Mouse (Mus musculus) neural tube, embryonic 11.5 days (tissue): ENCODE results near the gene Acsl4. TPM values are rescaled to one million over a fixed set of nuclear protein-coding genes. Genes with fewer than 3 reads are reported as not detected.

ENCODE experiments used
- ATAC-seq: fragments of 200-750 bp; cut with Nextera tagmentation; 2 replicates; pipeline ENCODE4 v1.8.0; 2017; ENCODE audit warnings: moderate number of reproducible peaks, mild to moderate bottlenecking, moderate TSS enrichment, moderate library complexity; ENCODE audit not compliant: insufficient read depth, low FRiP score, low TSS enrichment
- DNase-seq: peaks from one replicate; pipeline ENCODE4 v3.0.0-alpha.2; 2015; ENCODE audit warnings: low spot score
- H3K27ac ChIP-seq: fragments of 300-500 bp; sonication (generic); 2 replicates; pipeline ENCODE4 v1.5.1; 2014; ENCODE audit warnings: low read depth, mild to moderate bottlenecking, low read length
- H3K27me3 ChIP-seq: fragments of 300-500 bp; sonication (generic); 2 replicates; pipeline ENCODE4 v1.6.1; 2014; ENCODE audit warnings: mild to moderate bottlenecking, low read length, mixed read lengths; ENCODE audit not compliant: control insufficient read depth, insufficient read depth
- H3K36me3 ChIP-seq: fragments of 300-500 bp; sonication (generic); 2 replicates; pipeline ENCODE4 v1.6.1; 2014; ENCODE audit warnings: mild to moderate bottlenecking, low read length, moderate library complexity, mixed read lengths; ENCODE audit not compliant: control insufficient read depth, insufficient read depth
- H3K4me1 ChIP-seq: fragments of 300-500 bp; sonication (generic); 2 replicates; pipeline ENCODE4 v1.6.1; 2014; ENCODE audit warnings: low read length, mixed read lengths; ENCODE audit not compliant: control insufficient read depth, insufficient read depth
- H3K4me2 ChIP-seq: fragments of 300-500 bp; sonication (generic); 2 replicates; pipeline ENCODE4 v1.6.1; 2014; ENCODE audit warnings: low read depth, mild to moderate bottlenecking, moderate library complexity
- H3K4me3 ChIP-seq: fragments of 300-500 bp; sonication (generic); 2 replicates; pipeline ENCODE4 v1.5.1; 2014; ENCODE audit warnings: low read depth, low read length
- H3K9ac ChIP-seq: fragments of 300-500 bp; sonication (generic); 2 replicates; pipeline ENCODE4 v1.6.1; 2014; ENCODE audit warnings: mild to moderate bottlenecking, low read length
- H3K9me3 ChIP-seq: fragments of 300-500 bp; sonication (generic); 2 replicates; pipeline ENCODE4 v1.6.1; 2016; ENCODE audit warnings: low read length; ENCODE audit not compliant: control insufficient read depth
- WGBS: fragments of 180-500 bp; shearing (Covaris S2); extraction: QIAGEN DNeasy Blood & Tissue Kit; methylation state at CpG from one replicate; pipeline ENCODE4 v1.1.7; 2014; 5-methylcytosine and 5-hydroxymethylcytosine counted together
- polyA plus RNA-seq: library from polyadenylated mRNA; unstranded; fragments of >200 nt; fragmentation: Nextera tagmentation; extraction: Ambion mirVana; gene quantifications from 2 replicates; pipeline ENCODE4 v1.2.1, GENCODE M21; 2014

Gene Acsl4
- polyA plus RNA-seq, 1 experiment from 2014 or later: 31.2 TPM

- no peak for DNase-seq
- WGBS: 79% methylated on average over 3 of the region's 3 CpGs
- Histone ChIP-seq H3K27me3 (no peaks in the 10 kb centered on the region), H3K27ac (no peak overlapping the region), H3K4me2 (no peak overlapping the region), H3K9ac (no peak overlapping the region), H3K9me3 (no peaks in the 10 kb centered on the region), H3K4me1 (no peaks in the 10 kb centered on the region), H3K4me3 (no peak overlapping the region), H3K36me3 (no peaks in the 10 kb centered on the region)
- ATAC-seq: no peak
Measured at GRCm38 (mm10) chrX:142376747-142377146, 13.6 kb downstream of the Acsl4 start.

- ATAC-seq (no peak), DNase-seq (no peak)
- 91% methylated on average over 4 of the region's 4 CpGs for WGBS
- no peaks in the 10 kb centered on the region for H3K4me1 ChIP-seq
- no peaks in the 10 kb centered on the region for H3K9me3 ChIP-seq
- no peaks in the 10 kb centered on the region for H3K27me3 ChIP-seq
- H3K36me3 ChIP-seq: no peaks in the 10 kb centered on the region
- no peak overlapping the region for H3K4me2 ChIP-seq
- H3K9ac ChIP-seq: no peak overlapping the region
- no peak overlapping the region for H3K4me3 ChIP-seq
- no peak overlapping the region for H3K27ac ChIP-seq
Measured at GRCm38 (mm10) chrX:142375519-142375918, 14.8 kb downstream of the Acsl4 start.

GRCm38 (mm10) chrX:142372393-142372792 is 17.9 kb downstream of the Acsl4 start:
- H3K9me3 ChIP-seq: no peaks in the 10 kb centered on the region
- no peaks in the 10 kb centered on the region for H3K4me1 ChIP-seq
- H3K4me3 ChIP-seq: no peak overlapping the region
- no peak overlapping the region for H3K4me2 ChIP-seq
- H3K36me3 ChIP-seq: no peaks in the 10 kb centered on the region
- H3K27ac ChIP-seq: no peak overlapping the region
- WGBS: 16% methylated on average over 3 of the region's 3 CpGs
- H3K27me3 ChIP-seq: no peaks in the 10 kb centered on the region
- DNase-seq (peak; percentile 47), ATAC-seq (no peak)
- no peak overlapping the region for H3K9ac ChIP-seq

DNA sequence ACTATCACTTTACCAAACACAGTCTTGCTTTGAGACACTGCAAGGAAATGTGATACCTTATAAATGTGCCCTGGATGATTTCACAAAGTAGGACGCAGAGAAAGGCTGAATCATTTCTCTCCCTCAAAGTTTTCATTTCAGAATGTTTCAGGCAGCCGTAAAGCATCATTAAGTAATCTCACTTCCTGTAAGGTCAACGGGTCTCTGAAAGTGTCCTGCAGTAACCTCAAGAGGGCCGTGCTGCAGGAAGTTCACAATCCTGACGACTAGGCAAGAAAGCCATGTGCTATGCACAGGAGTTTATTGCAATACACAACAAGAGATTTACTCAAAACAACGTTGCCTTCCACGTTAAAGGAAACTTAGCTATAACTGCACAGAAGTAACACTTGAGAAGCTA is 20.4 kb downstream of the Acsl4 start:
- no peaks in the 10 kb centered on the region for H3K4me1 ChIP-seq
- H3K4me2 ChIP-seq: no peak overlapping the region
- DNase-seq (no peak), ATAC-seq (no peak)
- WGBS: 68% methylated on average over 7 of the region's 7 CpGs
- no peak overlapping the region for H3K27ac ChIP-seq
- no peaks in the 10 kb centered on the region for H3K9me3 ChIP-seq
- no peaks in the 10 kb centered on the region for H3K27me3 ChIP-seq
- H3K36me3 ChIP-seq: no peaks in the 10 kb centered on the region
- no peak overlapping the region for H3K4me3 ChIP-seq
- H3K9ac ChIP-seq: no peak overlapping the region

GRCm38 (mm10) chrX:142363882-142364281 is 26.5 kb downstream of the Acsl4 start:
- Histone ChIP-seq H3K4me3 (no peak overlapping the region), H3K27me3 (no peaks in the 10 kb centered on the region), H3K4me2 (no peak overlapping the region), H3K9ac (no peak overlapping the region), H3K36me3 (no peaks in the 10 kb centered on the region), H3K4me1 (no peaks in the 10 kb centered on the region), H3K9me3 (no peaks in the 10 kb centered on the region), H3K27ac (no peak overlapping the region)
- 94% methylated on average over 1 of the region's 1 CpGs for WGBS
- ATAC-seq (no peak), DNase-seq (no peak)

GRCm38 (mm10) chrX:142359031-142359430 is 31.3 kb downstream of the Acsl4 start:
- no peaks in the 10 kb centered on the region for H3K9me3 ChIP-seq
- H3K9ac ChIP-seq: no peak overlapping the region
- H3K27me3 ChIP-seq: no peaks in the 10 kb centered on the region
- no peaks in the 10 kb centered on the region for H3K36me3 ChIP-seq
- ATAC-seq: no peak
- no peaks in the 10 kb centered on the region for H3K4me1 ChIP-seq
- no peak for DNase-seq
- no peak overlapping the region for H3K4me2 ChIP-seq
- no peak overlapping the region for H3K27ac ChIP-seq
- 86% methylated on average over 7 of the region's 7 CpGs for WGBS
- no peak overlapping the region for H3K4me3 ChIP-seq

DNA sequence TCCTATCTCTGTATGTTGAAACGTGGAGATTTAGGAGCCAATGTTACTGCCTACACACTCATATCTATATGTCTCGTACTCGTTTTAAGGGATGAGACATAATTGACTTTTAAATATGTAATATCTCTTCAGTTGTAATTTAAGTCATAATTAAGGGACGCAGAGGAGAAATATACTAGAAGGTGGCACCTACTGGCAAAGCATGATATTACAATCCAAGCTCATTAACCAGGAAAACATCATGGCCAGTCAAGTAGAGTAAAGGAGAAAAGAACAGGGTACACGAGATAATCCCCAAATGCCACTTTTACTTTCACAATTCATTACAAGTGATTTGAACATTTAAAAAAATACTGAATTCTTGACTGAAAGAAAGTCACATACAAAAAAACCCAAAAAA is 31.9 kb downstream of the Acsl4 start:
- no peaks in the 10 kb centered on the region for H3K9me3 ChIP-seq
- ATAC-seq (no peak), DNase-seq (no peak)
- no peak overlapping the region for H3K27ac ChIP-seq
- no peak overlapping the region for H3K9ac ChIP-seq
- H3K4me3 ChIP-seq: no peak overlapping the region
- no peaks in the 10 kb centered on the region for H3K36me3 ChIP-seq
- H3K4me2 ChIP-seq: no peak overlapping the region
- H3K27me3 ChIP-seq: no peaks in the 10 kb centered on the region
- H3K4me1 ChIP-seq: no peaks in the 10 kb centered on the region
- 86% methylated on average over 5 of the region's 5 CpGs for WGBS

- Histone ChIP-seq H3K9me3 (no peaks in the 10 kb centered on the region), H3K36me3 (no peaks in the 10 kb centered on the region), H3K27me3 (no peaks in the 10 kb centered on the region), H3K4me3 (no peak overlapping the region), H3K27ac (no peak overlapping the region), H3K4me2 (no peak overlapping the region), H3K4me1 (no peaks in the 10 kb centered on the region), H3K9ac (no peak overlapping the region)
- DNase-seq: no peak
- no peak for ATAC-seq
- WGBS: 95% methylated on average over 6 of the region's 6 CpGs
Measured at GRCm38 (mm10) chrX:142336207-142336606, 54.1 kb downstream of the Acsl4 start.

DNA sequence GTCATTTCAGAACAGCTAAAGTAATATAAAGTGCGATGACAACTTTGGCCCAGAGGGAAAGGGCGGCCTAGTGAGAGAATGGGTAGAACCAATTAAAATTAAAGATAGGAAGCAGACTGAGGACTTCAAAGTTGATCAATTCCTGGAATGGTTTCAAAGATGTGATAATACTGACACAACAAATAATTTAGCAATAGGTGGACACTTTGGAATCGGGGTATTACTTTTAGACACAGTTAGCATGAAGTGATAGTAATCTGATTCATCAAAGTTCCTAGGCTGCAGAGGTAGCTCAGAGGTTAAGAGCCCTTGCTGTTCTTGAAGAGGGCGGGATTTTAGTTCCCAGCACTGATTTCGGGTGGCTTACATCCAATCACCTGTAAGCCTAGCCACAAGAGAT is 54.8 kb downstream of the Acsl4 start:
- Histone ChIP-seq H3K27ac (no peak overlapping the region), H3K4me2 (no peak overlapping the region), H3K9me3 (no peaks in the 10 kb centered on the region), H3K36me3 (no peaks in the 10 kb centered on the region), H3K4me1 (no peaks in the 10 kb centered on the region), H3K27me3 (no peaks in the 10 kb centered on the region), H3K9ac (no peak overlapping the region), H3K4me3 (no peak overlapping the region)
- ATAC-seq (no peak), DNase-seq (no peak)
- whole genome bisulfite sequencing: 92% methylated on average over 5 of the region's 5 CpGs
